Mouse (Mus musculus): ENCODE measurements around the gene Dxo. TPM values are rescaled to one million over a fixed set of nuclear protein-coding genes. Genes with fewer than 3 reads are reported as not detected.

The Dxo gene
- polyA plus RNA-seq, 1 experiment from 2014 or later: 48.9 TPM

GRCm38 (mm10) chr17:34844884-34845283, 8.1 kb downstream of the Dxo start:
- no peak for ATAC-seq (ENCODE audit: insufficient read depth, low FRiP score)
- WGBS: 89% methylated on average over 13 of the region's 13 CpGs
- H3K4me3 ChIP-seq (replicated peaks; ENCODE audit: low read length): no peak overlapping the region
- H3K27ac ChIP-seq (ENCODE audit: low read length): no peak overlapping the region
- no peaks in the 10 kb centered on the region for H3K27me3 ChIP-seq (ENCODE audit: control insufficient read depth, insufficient read depth, low read length)
- no peak overlapping the region for H3K9ac ChIP-seq (ENCODE audit: low read length)
- no peak overlapping the region for H3K4me2 ChIP-seq (ENCODE audit: low read depth, low read length)
- peaks cover 7% of the 10 kb centered on the region for H3K4me1 ChIP-seq (ENCODE audit: control insufficient read depth, insufficient read depth, low read length)
- H3K9me3 ChIP-seq (replicated peaks; ENCODE audit: control insufficient read depth, low read length): no peaks in the 10 kb centered on the region
- H3K36me3 ChIP-seq (ENCODE audit: control insufficient read depth, insufficient read depth, low read length): peaks cover 12% of the 10 kb centered on the region; the same call in 1 of the 2 replicates

GRCm38 (mm10) chr17:34847192-34847591, 10.4 kb downstream of the Dxo start:
- no peak overlapping the region for H3K4me2 ChIP-seq (ENCODE audit: low read depth, low read length)
- peaks cover 11% of the 10 kb centered on the region; the same call in 1 of the 2 replicates for H3K36me3 ChIP-seq (ENCODE audit: control insufficient read depth, insufficient read depth, low read length)
- no peak overlapping the region for H3K4me3 ChIP-seq (replicated peaks; ENCODE audit: low read length)
- H3K27ac ChIP-seq (ENCODE audit: low read length): no peak overlapping the region
- no peak for ATAC-seq (ENCODE audit: insufficient read depth, low FRiP score)
- WGBS: 84% methylated on average over 6 of the region's 6 CpGs
- H3K9ac ChIP-seq (ENCODE audit: low read length): no peak overlapping the region
- no peaks in the 10 kb centered on the region for H3K27me3 ChIP-seq (ENCODE audit: control insufficient read depth, insufficient read depth, low read length)
- H3K4me1 ChIP-seq (ENCODE audit: control insufficient read depth, insufficient read depth, low read length): peaks cover 16% of the 10 kb centered on the region
- no peaks in the 10 kb centered on the region for H3K9me3 ChIP-seq (replicated peaks; ENCODE audit: control insufficient read depth, low read length)

- Histone ChIP-seq H3K9ac (ENCODE audit: low read length) (no peak overlapping the region), H3K4me3 (replicated peaks; ENCODE audit: low read length) (no peak overlapping the region), H3K36me3 (ENCODE audit: control insufficient read depth, insufficient read depth, low read length) (peaks cover 11% of the 10 kb centered on the region; the same call in 1 of the 2 replicates), H3K9me3 (replicated peaks; ENCODE audit: control insufficient read depth, low read length) (no peaks in the 10 kb centered on the region), H3K4me1 (ENCODE audit: control insufficient read depth, insufficient read depth, low read length) (peaks cover 16% of the 10 kb centered on the region), H3K27ac (ENCODE audit: low read length) (no peak overlapping the region), H3K27me3 (ENCODE audit: control insufficient read depth, insufficient read depth, low read length) (no peaks in the 10 kb centered on the region), H3K4me2 (ENCODE audit: low read depth, low read length) (no peak overlapping the region)
- ATAC-seq (ENCODE audit: insufficient read depth, low FRiP score): no peak
- 92% methylated on average over 7 of the region's 7 CpGs for WGBS
Observed at GRCm38 (mm10) chr17:34847615-34848014, 10.8 kb downstream of the Dxo start.

GRCm38 (mm10) chr17:34849722-34850516, 13.1 kb downstream of the Dxo start, which contains the start of the genes Skiv2l and Nelfe:
Skiv2l (minus strand) TSS chr17:34850210.
Nelfe (plus strand) TSS chr17:34850391.
- H3K9me3 ChIP-seq (replicated peaks; ENCODE audit: control insufficient read depth, low read length): no peaks in the 10 kb centered on the region
- peak within 1 kb of the TSS; percentile 25; the same call in 1 of the 2 replicates for H3K27ac ChIP-seq (ENCODE audit: low read length)
- peaks cover 16% of the 10 kb centered on the region for H3K4me1 ChIP-seq (ENCODE audit: control insufficient read depth, insufficient read depth, low read length)
- peak within 1 kb of the TSS; percentile 94 for H3K4me2 ChIP-seq (ENCODE audit: low read depth, low read length)
- H3K9ac ChIP-seq (ENCODE audit: low read length): peak within 1 kb of the TSS; percentile 95
- peak within 1 kb of the TSS; percentile 84 for H3K4me3 ChIP-seq (replicated peaks; ENCODE audit: low read length)
- WGBS: under 1% methylated on average over 65 of the region's 65 CpGs
- ATAC-seq (ENCODE audit: insufficient read depth, low FRiP score): peak; percentile 97
- no peaks in the 10 kb centered on the region for H3K27me3 ChIP-seq (ENCODE audit: control insufficient read depth, insufficient read depth, low read length)
- 0 out of 2 replicates have a peak, but pooled peaks cover 15% of the 10 kb centered on the region for H3K36me3 ChIP-seq (ENCODE audit: control insufficient read depth, insufficient read depth, low read length)

- Histone ChIP-seq H3K4me2 (ENCODE audit: low read depth, low read length) (peak overlapping the region; percentile 70), H3K27me3 (ENCODE audit: control insufficient read depth, insufficient read depth, low read length) (no peaks in the 10 kb centered on the region), H3K4me1 (ENCODE audit: control insufficient read depth, insufficient read depth, low read length) (peaks cover 16% of the 10 kb centered on the region), H3K36me3 (ENCODE audit: control insufficient read depth, insufficient read depth, low read length) (0 out of 2 replicates have a peak, but pooled peaks cover 15% of the 10 kb centered on the region), H3K9ac (ENCODE audit: low read length) (peak overlapping the region; percentile 95), H3K4me3 (replicated peaks; ENCODE audit: low read length) (peak overlapping the region; percentile 84), H3K27ac (ENCODE audit: low read length) (peak overlapping the region; percentile 25; the same call in 1 of the 2 replicates), H3K9me3 (replicated peaks; ENCODE audit: control insufficient read depth, low read length) (no peaks in the 10 kb centered on the region)
- no peak for ATAC-seq (ENCODE audit: insufficient read depth, low FRiP score)
- whole genome bisulfite sequencing: under 1% methylated on average over 25 of the region's 25 CpGs
Observed at GRCm38 (mm10) chr17:34850517-34851125, 13.8 kb downstream of the Dxo start.

GRCm38 (mm10) chr17:34853511-34853910, 16.7 kb downstream of the Dxo start:
- Histone ChIP-seq H3K27me3 (ENCODE audit: control insufficient read depth, insufficient read depth, low read length) (no peaks in the 10 kb centered on the region), H3K9me3 (replicated peaks; ENCODE audit: control insufficient read depth, low read length) (no peaks in the 10 kb centered on the region), H3K9ac (ENCODE audit: low read length) (no peak overlapping the region), H3K4me2 (ENCODE audit: low read depth, low read length) (no peak overlapping the region), H3K4me3 (replicated peaks; ENCODE audit: low read length) (no peak overlapping the region), H3K36me3 (ENCODE audit: control insufficient read depth, insufficient read depth, low read length) (peaks cover 8% of the 10 kb centered on the region; the same call in 1 of the 2 replicates), H3K27ac (ENCODE audit: low read length) (no peak overlapping the region), H3K4me1 (ENCODE audit: control insufficient read depth, insufficient read depth, low read length) (peaks cover 16% of the 10 kb centered on the region)
- 72% methylated on average over 8 of the region's 8 CpGs for WGBS
- no peak for ATAC-seq (ENCODE audit: insufficient read depth, low FRiP score)

- no peak overlapping the region for H3K27ac ChIP-seq (ENCODE audit: low read length)
- 75% methylated on average over 3 of the region's 3 CpGs for WGBS
- no peaks in the 10 kb centered on the region for H3K27me3 ChIP-seq (ENCODE audit: control insufficient read depth, insufficient read depth, low read length)
- no peak overlapping the region for H3K9ac ChIP-seq (ENCODE audit: low read length)
- H3K4me1 ChIP-seq (ENCODE audit: control insufficient read depth, insufficient read depth, low read length): peaks cover 10% of the 10 kb centered on the region
- no peak overlapping the region for H3K4me3 ChIP-seq (replicated peaks; ENCODE audit: low read length)
- no peaks in the 10 kb centered on the region for H3K9me3 ChIP-seq (replicated peaks; ENCODE audit: control insufficient read depth, low read length)
- H3K4me2 ChIP-seq (ENCODE audit: low read depth, low read length): no peak overlapping the region
- no peak for ATAC-seq (ENCODE audit: insufficient read depth, low FRiP score)
- peaks cover 8% of the 10 kb centered on the region; the same call in 1 of the 2 replicates for H3K36me3 ChIP-seq (ENCODE audit: control insufficient read depth, insufficient read depth, low read length)
Observed at GRCm38 (mm10) chr17:34854761-34855160, 17.9 kb downstream of the Dxo start.

- H3K36me3 ChIP-seq (ENCODE audit: control insufficient read depth, insufficient read depth, low read length): peaks cover 8% of the 10 kb centered on the region; the same call in 1 of the 2 replicates
- no peak overlapping the region for H3K4me3 ChIP-seq (replicated peaks; ENCODE audit: low read length)
- peaks cover 8% of the 10 kb centered on the region for H3K4me1 ChIP-seq (ENCODE audit: control insufficient read depth, insufficient read depth, low read length)
- no peaks in the 10 kb centered on the region for H3K9me3 ChIP-seq (replicated peaks; ENCODE audit: control insufficient read depth, low read length)
- no peak for ATAC-seq (ENCODE audit: insufficient read depth, low FRiP score)
- H3K9ac ChIP-seq (ENCODE audit: low read length): no peak overlapping the region
- WGBS: 36% methylated on average over 3 of the region's 3 CpGs
- no peak overlapping the region for H3K27ac ChIP-seq (ENCODE audit: low read length)
- no peaks in the 10 kb centered on the region for H3K27me3 ChIP-seq (ENCODE audit: control insufficient read depth, insufficient read depth, low read length)
- no peak overlapping the region for H3K4me2 ChIP-seq (ENCODE audit: low read depth, low read length)
Observed at GRCm38 (mm10) chr17:34855825-34856224, 19.0 kb downstream of the Dxo start.

- H3K9ac ChIP-seq (ENCODE audit: low read length): no peak overlapping the region
- ATAC-seq (ENCODE audit: insufficient read depth, low FRiP score): no peak
- H3K9me3 ChIP-seq (replicated peaks; ENCODE audit: control insufficient read depth, low read length): no peaks in the 10 kb centered on the region
- H3K4me2 ChIP-seq (ENCODE audit: low read depth, low read length): no peak overlapping the region
- 0 out of 2 replicates have a peak, but pooled peaks cover 7% of the 10 kb centered on the region for H3K4me1 ChIP-seq (ENCODE audit: control insufficient read depth, insufficient read depth, low read length)
- H3K27ac ChIP-seq (ENCODE audit: low read length): no peak overlapping the region
- H3K4me3 ChIP-seq (replicated peaks; ENCODE audit: low read length): no peak overlapping the region
- peaks cover 4% of the 10 kb centered on the region; the same call in 1 of the 2 replicates for H3K36me3 ChIP-seq (ENCODE audit: control insufficient read depth, insufficient read depth, low read length)
- no peaks in the 10 kb centered on the region for H3K27me3 ChIP-seq (ENCODE audit: control insufficient read depth, insufficient read depth, low read length)
- WGBS: 77% methylated on average over 4 of the region's 4 CpGs
Observed at GRCm38 (mm10) chr17:34858670-34859069, 21.9 kb downstream of the Dxo start.
